Mouse (Mus musculus): ENCODE measurements around the gene Ppm1e. TPM values are rescaled to one million over a fixed set of nuclear protein-coding genes. Genes with fewer than 3 reads are reported as not detected.

Gene Ppm1e
- polyA plus RNA-seq (2015; fragmentation: Nextera tagmentation; extraction: Ambion mirVana): 27.5 and 27.7 TPM in 2 replicates

DNA sequence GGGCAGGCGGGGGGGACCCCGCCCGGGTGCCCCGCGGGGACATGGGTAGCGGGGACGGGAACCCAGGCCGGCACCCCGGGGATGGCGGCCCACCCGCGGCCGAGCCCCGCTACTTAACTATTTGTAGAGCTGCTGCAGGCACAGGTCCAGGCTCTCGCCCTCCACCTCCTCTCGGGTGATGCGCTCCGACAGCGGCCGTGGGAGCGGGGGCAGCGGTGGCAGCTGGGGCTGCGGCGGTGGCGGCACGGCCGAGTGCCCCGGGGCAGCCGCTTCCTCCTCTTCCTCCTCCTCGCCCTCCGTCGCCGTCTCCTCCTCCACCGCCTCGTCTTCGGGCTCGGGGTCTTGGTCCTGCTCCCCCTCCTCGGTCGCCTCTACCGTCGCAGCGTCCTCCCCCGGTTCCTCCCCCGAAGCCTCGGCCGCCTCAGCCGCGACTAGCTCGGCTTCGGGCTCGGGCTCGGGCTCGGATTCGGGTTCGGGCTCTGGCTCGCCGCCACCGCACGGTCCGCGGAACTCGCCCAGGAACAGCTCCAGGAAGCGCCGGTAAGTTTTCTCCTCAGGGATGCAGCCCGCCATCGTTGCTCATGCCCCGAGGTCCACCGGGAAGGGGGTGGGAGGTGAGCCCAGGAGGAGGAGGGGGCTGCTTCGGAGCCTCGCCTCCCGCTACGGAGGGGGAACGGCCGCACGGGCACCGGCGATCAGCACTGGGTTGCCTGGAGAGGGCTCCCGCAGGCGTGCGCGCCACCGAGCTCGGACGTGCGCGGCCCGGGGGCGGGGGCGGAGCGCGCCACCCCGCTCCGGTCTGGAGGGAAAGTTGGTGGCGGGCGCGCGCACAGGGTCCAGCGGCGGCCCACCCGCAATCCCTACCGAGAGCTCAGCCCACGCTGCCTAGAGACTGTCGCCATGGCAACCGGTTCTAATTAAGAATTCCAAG, at the start of gene Ppm1e:
TSS of gene Ppm1e (minus strand) at position 693 of the 931 bp plus-strand sequence.
- peak within 1 kb of the TSS; percentile 75 for H3K4me2 ChIP-seq
- peak within 1 kb of the TSS; percentile 93 for H3K4me3 ChIP-seq
- H3K9me3 ChIP-seq: no peaks in the 10 kb centered on the region
- H3K27me3 ChIP-seq (replicated peaks): no peaks in the 10 kb centered on the region
- WGBS: under 1% methylated on average over 98 of the region's 104 CpGs
- no peaks in the 10 kb centered on the region for H3K36me3 ChIP-seq (replicated peaks)
- H3K4me1 ChIP-seq: peaks cover 15% of the 10 kb centered on the region; the same call in 1 of the 2 replicates
- peak within 1 kb of the TSS; percentile 90 for H3K27ac ChIP-seq
- peak; percentile 95 for ATAC-seq (replicated peaks)
- H3K9ac ChIP-seq: peak within 1 kb of the TSS; percentile 87

DNA sequence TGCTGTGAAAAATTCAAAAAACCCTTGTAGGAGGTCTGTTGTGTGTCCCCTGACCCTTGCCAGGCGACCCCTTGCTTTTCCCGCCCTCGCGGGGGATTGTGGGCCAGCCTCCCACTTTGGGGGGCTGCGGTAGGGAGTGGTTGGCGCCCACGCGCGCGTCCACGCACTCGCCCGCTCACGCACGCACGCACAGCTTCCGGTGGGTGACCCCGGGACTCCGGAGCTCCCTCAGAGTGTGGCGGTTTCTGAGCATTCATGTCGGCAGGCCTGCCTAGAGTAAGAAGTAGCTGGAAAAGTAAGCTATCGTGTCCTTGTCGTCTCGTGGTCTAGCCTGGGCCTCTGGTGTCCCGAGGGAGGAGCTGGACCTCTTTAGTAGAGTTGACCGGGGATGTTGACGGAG, 46.1 kb upstream of the Ppm1e start, which contains the start of the genes Rad51c and Tex14:
TSS of gene Rad51c (minus strand) at position 79 of the 400 bp plus-strand sequence.
TSS of gene Tex14 (plus strand) at position 190 of the 400 bp plus-strand sequence.
- Histone ChIP-seq H3K4me2 (peak within 1 kb of the TSS; percentile 60), H3K27ac (peak within 1 kb of the TSS; percentile 97), H3K9me3 (no peaks in the 10 kb centered on the region), H3K27me3 (replicated peaks) (no peaks in the 10 kb centered on the region), H3K4me3 (peak within 1 kb of the TSS; percentile 66), H3K36me3 (replicated peaks) (no peaks in the 10 kb centered on the region), H3K9ac (peak within 1 kb of the TSS; percentile 80), H3K4me1 (peaks cover 7% of the 10 kb centered on the region)
- WGBS: 77% methylated on average over 27 of the region's 27 CpGs
- peak; percentile 64 for ATAC-seq (replicated peaks)

DNA sequence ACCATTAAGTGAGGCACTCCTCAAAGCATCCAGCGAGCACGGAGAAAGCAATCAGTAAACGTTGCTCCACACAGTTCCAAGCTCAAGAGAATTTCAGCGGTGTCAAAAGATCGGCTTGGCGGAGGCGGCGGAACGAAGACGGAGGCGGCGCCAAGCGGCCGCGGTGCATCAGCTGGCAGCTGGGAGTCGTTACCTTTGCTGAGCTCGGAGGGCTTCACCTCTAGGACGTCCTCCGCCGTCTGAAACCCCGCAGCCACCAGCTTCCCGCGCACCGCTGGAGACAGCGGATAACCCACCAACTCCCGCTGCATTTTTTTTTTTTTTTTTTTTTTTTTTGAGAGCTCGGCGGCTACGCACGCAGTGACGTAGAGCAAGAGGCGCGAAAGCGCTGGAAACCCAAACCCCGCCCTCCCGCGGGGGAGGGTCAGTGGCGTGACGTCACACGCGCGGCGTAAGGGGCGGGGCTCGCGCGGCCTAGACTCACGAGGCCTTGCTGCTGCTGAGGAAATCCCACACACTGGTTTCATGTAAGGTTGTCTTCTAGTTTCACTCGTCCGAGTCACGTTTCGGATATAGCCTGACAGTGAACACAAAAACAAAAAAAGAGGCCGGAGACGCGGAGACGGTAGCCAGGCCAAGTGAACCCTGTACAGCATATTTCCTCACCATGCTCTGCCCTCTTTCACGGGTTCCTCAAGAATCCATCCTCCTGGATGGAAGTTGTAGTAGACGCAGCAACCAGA, 45.5 kb upstream of the Ppm1e start:
- 2% methylated on average over 58 of the region's 58 CpGs for WGBS
- Histone ChIP-seq H3K9me3 (no peaks in the 10 kb centered on the region), H3K4me1 (peaks cover 7% of the 10 kb centered on the region), H3K4me3 (peak overlapping the region; percentile 66), H3K9ac (peak overlapping the region; percentile 80), H3K36me3 (replicated peaks) (no peaks in the 10 kb centered on the region), H3K27ac (peak overlapping the region; percentile 97), H3K27me3 (replicated peaks) (no peaks in the 10 kb centered on the region), H3K4me2 (peak overlapping the region; percentile 60)
- peak; percentile 89 for ATAC-seq (replicated peaks)

DNA sequence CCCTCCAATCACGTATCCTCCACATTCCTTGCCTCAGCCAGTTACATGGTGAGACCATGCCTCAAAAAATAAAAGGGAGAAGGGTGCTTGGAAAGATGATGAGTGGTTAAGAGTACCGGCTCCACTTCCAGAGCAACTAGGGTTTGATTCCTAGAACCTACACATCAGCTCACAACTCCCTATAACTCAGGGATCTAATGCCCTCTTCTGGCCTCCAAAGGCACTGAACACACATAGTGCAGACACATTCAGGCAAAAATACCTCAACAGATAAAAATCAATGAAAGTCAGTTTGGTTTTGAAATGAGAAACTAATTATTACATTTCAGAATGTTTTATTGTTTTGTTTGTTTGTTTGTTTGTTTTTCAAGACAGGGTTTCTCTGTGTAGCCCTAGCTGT, 39.6 kb upstream of the Ppm1e start:
- Histone ChIP-seq H3K4me1 (no peaks in the 10 kb centered on the region), H3K4me3 (no peak overlapping the region), H3K27me3 (replicated peaks) (no peaks in the 10 kb centered on the region), H3K9me3 (no peaks in the 10 kb centered on the region), H3K9ac (no peak overlapping the region), H3K27ac (no peak overlapping the region), H3K4me2 (no peak overlapping the region), H3K36me3 (replicated peaks) (no peaks in the 10 kb centered on the region)
- no peak for ATAC-seq (replicated peaks)
- WGBS: 91% methylated on average over 2 of the region's 2 CpGs

DNA sequence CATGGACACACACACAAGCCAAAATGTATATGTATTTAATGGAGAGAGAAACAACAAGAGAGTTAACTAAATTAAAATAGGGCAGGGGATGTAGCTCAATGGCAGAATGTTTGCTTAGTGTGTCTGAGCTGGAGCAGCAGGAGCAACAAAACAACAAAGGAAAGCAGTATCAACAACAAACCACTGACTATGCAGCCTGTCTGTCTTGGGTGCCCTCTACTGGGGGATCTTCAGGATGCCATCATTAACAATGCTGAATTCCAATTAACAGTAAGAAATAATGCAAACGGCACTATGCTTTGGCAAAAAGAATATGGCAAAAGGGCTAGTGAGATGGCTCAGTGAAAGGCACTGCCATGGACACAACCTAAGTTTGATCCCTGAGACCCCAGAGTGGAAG, 35.0 kb upstream of the Ppm1e start:
- ATAC-seq (replicated peaks): no peak
- no peaks in the 10 kb centered on the region for H3K9me3 ChIP-seq
- H3K4me1 ChIP-seq: no peaks in the 10 kb centered on the region
- H3K4me3 ChIP-seq: no peak overlapping the region
- H3K27me3 ChIP-seq (replicated peaks): no peaks in the 10 kb centered on the region
- H3K9ac ChIP-seq: no peak overlapping the region
- H3K36me3 ChIP-seq (replicated peaks): no peaks in the 10 kb centered on the region
- no peak overlapping the region for H3K4me2 ChIP-seq
- H3K27ac ChIP-seq: no peak overlapping the region
- WGBS: 31% methylated on average over 1 of the region's 1 CpGs

DNA sequence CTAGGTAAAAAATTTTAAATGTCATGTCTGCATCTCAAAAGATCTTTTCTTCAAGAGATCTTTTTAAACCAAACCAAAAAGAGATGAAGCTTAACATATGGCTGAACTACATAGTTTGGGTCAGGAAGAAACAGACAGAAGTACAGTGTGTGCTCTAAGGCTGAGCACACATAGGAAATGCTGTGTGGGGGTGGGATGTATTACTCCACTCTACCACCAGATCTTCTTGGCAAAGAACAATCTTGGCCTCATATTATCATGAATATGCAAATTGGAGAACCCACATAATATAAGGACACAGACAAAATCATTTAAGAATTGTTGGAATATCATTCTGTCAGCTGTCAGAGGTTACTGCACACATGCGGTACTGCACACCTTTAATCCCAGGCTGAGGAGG, 26.9 kb upstream of the Ppm1e start:
- Histone ChIP-seq H3K36me3 (replicated peaks) (no peaks in the 10 kb centered on the region), H3K9ac (no peak overlapping the region), H3K4me2 (no peak overlapping the region), H3K4me3 (no peak overlapping the region), H3K4me1 (no peaks in the 10 kb centered on the region), H3K9me3 (no peaks in the 10 kb centered on the region), H3K27me3 (replicated peaks) (no peaks in the 10 kb centered on the region), H3K27ac (no peak overlapping the region)
- ATAC-seq (replicated peaks): no peak
- 98% methylated on average over 1 of the region's 1 CpGs for WGBS

DNA sequence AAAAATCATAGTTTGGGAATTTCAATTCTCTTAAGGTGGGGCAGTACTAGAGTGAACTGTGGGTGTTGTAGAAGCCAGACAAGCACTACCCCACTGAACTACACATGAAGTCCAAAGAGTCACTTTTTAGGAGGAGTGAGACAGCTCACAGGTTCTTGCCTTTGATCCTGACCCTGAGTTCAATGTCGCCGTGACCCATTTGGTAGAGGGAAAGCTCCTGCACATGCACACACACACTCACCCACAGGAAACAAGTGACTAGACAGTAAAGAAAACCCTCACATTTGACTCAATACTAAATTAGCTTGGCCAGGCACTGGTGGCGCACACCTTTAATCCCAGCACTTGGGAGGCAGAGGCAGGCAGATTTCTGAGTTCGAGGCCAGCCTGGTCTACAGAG, 25.7 kb upstream of the Ppm1e start:
- no peaks in the 10 kb centered on the region for H3K9me3 ChIP-seq
- no peak overlapping the region for H3K27ac ChIP-seq
- no peaks in the 10 kb centered on the region for H3K36me3 ChIP-seq (replicated peaks)
- H3K9ac ChIP-seq: no peak overlapping the region
- H3K4me2 ChIP-seq: no peak overlapping the region
- no peaks in the 10 kb centered on the region for H3K27me3 ChIP-seq (replicated peaks)
- no peak for ATAC-seq (replicated peaks)
- WGBS: 95% methylated on average over 4 of the region's 4 CpGs
- no peaks in the 10 kb centered on the region for H3K4me1 ChIP-seq
- no peak overlapping the region for H3K4me3 ChIP-seq

DNA sequence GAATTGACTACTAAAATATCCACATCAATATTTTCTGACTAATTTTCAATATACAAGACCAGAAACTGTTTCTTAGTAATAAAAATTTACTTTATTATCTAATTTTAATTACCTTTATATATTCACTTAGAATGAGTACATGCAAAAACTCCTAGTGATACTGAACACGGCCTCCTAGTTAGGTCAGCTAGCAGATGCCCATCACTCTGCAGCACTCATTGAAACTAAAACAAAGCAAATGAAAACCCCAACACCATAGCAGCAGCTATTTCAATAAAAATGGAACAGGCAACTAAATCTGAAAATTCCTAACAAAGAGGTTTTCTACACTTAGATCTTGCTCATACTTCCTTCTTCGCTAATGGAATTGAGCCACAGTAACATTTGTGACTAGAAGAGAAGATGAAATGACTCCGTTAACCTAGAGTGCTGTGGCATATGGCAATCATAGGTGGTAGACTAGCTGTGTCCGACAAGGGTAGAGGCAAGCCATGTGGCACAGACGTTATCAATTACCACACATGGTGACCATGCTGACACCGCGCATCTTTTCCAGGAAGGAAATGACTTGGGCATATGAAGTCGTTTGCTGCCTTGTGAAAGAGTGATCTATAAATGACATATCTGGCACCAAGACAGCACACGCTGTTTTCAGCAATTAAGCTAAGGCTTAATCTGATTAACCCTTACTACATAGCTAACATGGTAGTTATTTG, 9.2 kb upstream of the Ppm1e start:
- Histone ChIP-seq H3K9ac (no peak overlapping the region), H3K4me2 (no peak overlapping the region), H3K4me3 (no peak overlapping the region), H3K4me1 (no peaks in the 10 kb centered on the region), H3K36me3 (replicated peaks) (no peaks in the 10 kb centered on the region), H3K27me3 (replicated peaks) (no peaks in the 10 kb centered on the region), H3K27ac (no peak overlapping the region), H3K9me3 (no peaks in the 10 kb centered on the region)
- no peak for ATAC-seq (replicated peaks)
- 79% methylated on average over 9 of the region's 9 CpGs for WGBS

DNA sequence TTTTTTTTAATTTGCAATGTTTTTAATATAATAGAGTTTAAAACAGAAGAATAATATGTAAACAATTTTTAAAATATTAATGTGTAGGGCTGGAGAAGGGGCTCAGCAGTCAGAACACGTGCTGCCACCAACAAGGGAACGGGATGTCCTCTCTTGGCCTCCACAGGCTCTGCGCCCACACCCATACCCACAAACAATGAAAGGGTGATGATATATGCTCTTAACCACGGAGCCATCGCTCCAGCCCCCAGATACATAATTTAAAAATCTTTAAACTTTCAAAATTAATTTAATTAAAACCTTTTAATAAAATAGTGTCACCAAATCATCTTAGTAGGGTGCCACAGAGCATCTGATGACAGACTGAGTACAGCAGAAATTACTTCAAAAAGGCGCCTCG, 8.2 kb upstream of the Ppm1e start:
- H3K9me3 ChIP-seq: no peaks in the 10 kb centered on the region

DNA sequence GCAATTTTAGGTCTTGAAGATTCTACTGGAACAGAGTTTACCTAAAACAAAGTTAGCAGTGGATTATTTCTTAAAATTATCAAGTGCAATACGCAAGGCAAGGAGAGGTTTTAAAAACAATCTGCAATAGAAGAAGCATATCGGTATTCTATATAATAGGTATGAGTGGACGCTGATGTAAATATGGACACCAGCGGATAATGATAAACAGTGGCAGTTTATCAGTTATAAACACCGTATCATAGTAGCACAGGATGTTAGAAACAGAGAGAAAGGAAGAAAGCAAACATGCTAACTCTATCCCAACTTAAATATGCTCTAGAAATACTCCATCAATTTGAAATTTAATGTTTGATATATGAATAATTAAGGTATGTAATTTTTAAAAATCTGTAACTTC, 6.3 kb upstream of the Ppm1e start:
- Histone ChIP-seq H3K9ac (no peak overlapping the region), H3K9me3 (no peaks in the 10 kb centered on the region), H3K4me1 (no peaks in the 10 kb centered on the region), H3K36me3 (replicated peaks) (no peaks in the 10 kb centered on the region), H3K27ac (no peak overlapping the region), H3K27me3 (replicated peaks) (no peaks in the 10 kb centered on the region), H3K4me2 (no peak overlapping the region), H3K4me3 (no peak overlapping the region)
- ATAC-seq (replicated peaks): no peak
- 93% methylated on average over 5 of the region's 5 CpGs for WGBS

More for the DNA sequence above, 8.2 kb upstream of the Ppm1e start:
- Histone ChIP-seq H3K27ac (no peak overlapping the region), H3K4me3 (no peak overlapping the region), H3K4me1 (no peaks in the 10 kb centered on the region), H3K4me2 (no peak overlapping the region), H3K9ac (no peak overlapping the region), H3K36me3 (replicated peaks) (no peaks in the 10 kb centered on the region), H3K27me3 (replicated peaks) (no peaks in the 10 kb centered on the region)
- ATAC-seq (replicated peaks): no peak
- 90% methylated on average over 7 of the region's 7 CpGs for WGBS

DNA sequence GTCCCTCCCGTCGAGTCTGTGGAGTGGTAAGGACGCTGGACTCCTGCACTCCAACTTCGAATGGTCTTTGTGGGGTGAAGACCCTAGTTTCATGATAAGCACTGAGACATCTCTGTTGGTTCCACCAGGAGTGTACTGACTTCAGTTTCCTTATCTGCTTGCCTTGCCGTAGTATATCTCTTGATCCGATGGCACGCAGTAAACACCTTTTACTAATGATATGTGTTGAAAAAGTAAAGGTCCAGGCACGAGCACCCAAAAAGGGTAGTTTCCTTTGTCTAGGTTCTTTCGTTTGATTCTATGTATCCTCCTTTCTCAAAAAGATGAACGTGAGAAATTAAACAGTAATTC, 414 bp upstream of the Ppm1e start:
- no peak overlapping the region for H3K9ac ChIP-seq
- H3K36me3 ChIP-seq (replicated peaks): no peaks in the 10 kb centered on the region
- peak overlapping the region; percentile 90 for H3K27ac ChIP-seq
- H3K4me1 ChIP-seq: peaks cover 15% of the 10 kb centered on the region; the same call in 1 of the 2 replicates
- no peaks in the 10 kb centered on the region for H3K9me3 ChIP-seq
- ATAC-seq (replicated peaks): no peak
- H3K27me3 ChIP-seq (replicated peaks): no peaks in the 10 kb centered on the region
- peak overlapping the region; percentile 93 for H3K4me3 ChIP-seq
- 9% methylated on average over 10 of the region's 10 CpGs for WGBS
- H3K4me2 ChIP-seq: peak overlapping the region; percentile 75

All from midbrain, embryonic 15.5 days (tissue).